Mouse (Mus musculus) MEL (cell line): ENCODE results near the gene Alkbh7.

Experiments used
- CHD2 ChIP-seq: IDR thresholded peaks from 2 replicates; pipeline ENCODE4 v1.6.1; 2011; ENCODE audit warnings: low read length, improper control_type of control experiment
- CTCF ChIP-seq, 3 experiments: IDR thresholded peaks in 2 of 3; conservative IDR thresholded peaks in 1 of 3; 2 replicates each; pipeline ENCODE4 v1.5.1; 2011 to 2012; ENCODE audit warnings: low read length in 3 of 3, low read depth in 2 of 3, mild to moderate bottlenecking in 2 of 3, improper control_type of control experiment in 1 of 3, inconsistent platforms in 1 of 3, mixed read lengths in 1 of 3, moderate library complexity in 1 of 3; ENCODE audit not compliant: control insufficient read depth in 1 of 3, insufficient read depth in 1 of 3, poor library complexity in 1 of 3, severe bottlenecking in 1 of 3
- GATA1 ChIP-seq: IDR thresholded peaks from 2 replicates; pipeline ENCODE4 v1.6.1; 2011; ENCODE audit warnings: low read depth, low read length, improper control_type of control experiment
- KAT2A ChIP-seq: conservative IDR thresholded peaks from 2 replicates; pipeline ENCODE4 v1.6.1; 2012; ENCODE audit warnings: low read depth, low read length, improper control_type of control experiment, inconsistent platforms
- MYC ChIP-seq: IDR thresholded peaks from 2 replicates; pipeline ENCODE4 v1.6.1; 2011; ENCODE audit warnings: low read depth, mild to moderate bottlenecking, low read length, improper control_type of control experiment, moderate library complexity
- POLR2A ChIP-seq, 2 experiments: IDR thresholded peaks; 2 replicates each; pipeline ENCODE4 v1.6.1; 2011 to 2012; ENCODE audit warnings: low read length in 2 of 2, mild to moderate bottlenecking in 2 of 2, control low read depth in 1 of 2, improper control_type of control experiment in 1 of 2, low read depth in 1 of 2, moderate library complexity in 1 of 2; ENCODE audit not compliant: control insufficient read depth in 1 of 2, insufficient read depth in 1 of 2, poor library complexity in 1 of 2
- SMC3 ChIP-seq: IDR thresholded peaks from 2 replicates; pipeline ENCODE4 v1.6.1; 2011; ENCODE audit warnings: low read depth, low read length, improper control_type of control experiment
- USF2 ChIP-seq, 2 experiments: IDR thresholded peaks; 2 replicates each; pipeline ENCODE4 v1.6.1; 2011 to 2012; ENCODE audit warnings: improper control_type of control experiment in 2 of 2, low read length in 2 of 2, borderline replicate concordance in 1 of 2, inconsistent platforms in 1 of 2, low read depth in 1 of 2, mild to moderate bottlenecking in 1 of 2; ENCODE audit not compliant: insufficient read depth in 1 of 2
- ZKSCAN1 ChIP-seq: IDR thresholded peaks from 2 replicates; pipeline ENCODE4 v1.6.1; 2012; ENCODE audit warnings: low read depth, mild to moderate bottlenecking, inconsistent platforms, low read length, improper control_type of control experiment, moderate library complexity

- TF ChIP-seq CTCF (IDR thresholded peaks at IDR 0.05 in 2 of 3, conservative IDR thresholded peaks at IDR 0.05 in 1 of 3; ENCODE audit: control insufficient read depth in 1 of 3, insufficient read depth in 1 of 3, low read depth in 2 of 3, low read length in 3 of 3, poor library complexity in 1 of 3, severe bottlenecking in 1 of 3) (no peak), ZKSCAN1 (no peak), POLR2A (IDR thresholded peaks at IDR 0.05; ENCODE audit: control insufficient read depth in 1 of 2, insufficient read depth in 1 of 2, low read depth in 1 of 2, low read length in 2 of 2, poor library complexity in 1 of 2) (no peak), GATA1 (no peak), USF2 (IDR thresholded peaks at IDR 0.05; ENCODE audit: borderline replicate concordance in 1 of 2, insufficient read depth in 1 of 2, low read depth in 1 of 2, low read length in 2 of 2) (no peak), CHD2 (no peak), MYC (no peak), KAT2A (no peak), SMC3 (no peak)
Observed at GRCm38 (mm10) chr17:56981049-56981448, 16.1 kb upstream of the Alkbh7 start.
